Mouse (Mus musculus) ovary, postnatal 10 days (tissue): Measurements from ENCODE around the gene Otud1.

Source experiments
- DNase-seq: peaks from one replicate; pipeline ENCODE4 v3.0.0; 2022; ENCODE audit warnings: low spot score

The Otud1 gene

GRCm38 (mm10) chr2:19670851-19671688, 13.5 kb downstream of the Otud1 start:
- DNase-seq = no peak

- no peak for DNase-seq
Observed at GRCm38 (mm10) chr2:19682997-19683396, 25.4 kb downstream of the Otud1 start.

GRCm38 (mm10) chr2:19685489-19686147, 28.1 kb downstream of the Otud1 start:
- no peak for DNase-seq

GRCm38 (mm10) chr2:19690094-19690493, 32.5 kb downstream of the Otud1 start:
- no peak for DNase-seq

- no peak for DNase-seq
Observed at GRCm38 (mm10) chr2:19699573-19700295, 42.2 kb downstream of the Otud1 start.

DNA sequence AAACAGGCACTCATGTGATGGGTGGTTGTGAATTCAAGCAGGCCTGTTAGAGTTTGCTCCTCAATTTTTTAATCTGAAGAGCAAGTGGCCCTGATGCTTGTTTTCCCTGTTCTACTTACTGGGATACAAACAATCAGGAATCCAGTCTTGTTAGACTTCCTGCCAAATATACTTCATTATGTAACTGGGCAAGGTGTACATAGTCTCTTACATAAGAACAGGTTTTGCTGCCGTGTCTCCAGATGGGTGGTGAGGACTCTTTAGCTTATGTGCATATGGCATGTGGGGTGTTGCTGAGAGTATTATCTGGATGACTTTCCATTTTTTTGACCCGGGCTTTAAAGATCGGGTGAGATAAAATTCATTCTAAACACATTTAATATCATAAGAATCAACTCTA, 43.8 kb downstream of the Otud1 start:
- no peak for DNase-seq

DNA sequence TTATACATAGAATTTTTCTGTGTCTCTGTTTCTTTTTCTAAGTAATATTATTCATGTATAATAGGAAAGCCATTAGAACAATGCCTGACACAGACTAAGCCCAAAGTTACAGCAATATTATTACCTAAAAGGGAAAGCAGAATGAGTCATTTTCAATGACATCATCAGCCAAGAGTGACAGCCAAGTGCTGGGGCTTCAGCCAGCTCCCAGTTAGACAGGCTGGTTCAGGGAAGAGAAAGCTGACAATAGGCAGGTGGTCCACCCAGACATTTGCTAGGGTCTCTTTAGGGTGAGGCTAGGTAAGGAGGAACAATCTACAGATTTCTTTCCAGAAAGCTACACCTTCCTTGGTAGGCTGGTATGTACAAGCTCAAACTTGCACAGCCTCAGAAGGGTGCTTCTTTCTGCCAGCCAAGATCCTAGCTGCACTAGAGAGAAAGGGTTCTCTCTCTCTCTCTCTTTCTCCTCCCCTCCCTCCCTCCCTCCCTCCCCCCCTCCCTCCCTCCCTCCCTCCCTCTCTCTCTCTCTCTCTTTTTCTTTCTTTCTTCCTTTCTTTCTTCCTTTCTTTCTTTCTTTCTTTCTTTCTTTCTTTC, 45.6 kb downstream of the Otud1 start:
- DNase-seq = no peak

DNA sequence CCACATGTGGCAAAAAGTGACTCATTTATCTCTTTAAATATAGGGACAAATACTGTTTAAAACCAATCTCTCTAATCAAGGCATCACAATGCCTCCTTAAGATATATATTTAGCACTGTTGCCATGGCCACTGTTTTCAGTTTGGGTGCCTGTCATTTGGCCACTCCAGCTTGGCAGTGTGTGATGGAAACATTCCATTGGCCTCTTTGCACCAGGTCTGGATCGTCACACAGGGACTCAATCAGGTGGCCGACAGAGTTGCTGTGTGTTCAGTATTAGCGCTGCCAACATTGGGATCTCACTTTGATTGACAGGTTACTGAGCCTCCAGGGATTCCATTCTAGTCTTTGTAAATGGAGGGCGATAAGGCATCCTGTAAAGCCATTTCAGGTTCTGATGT, 46.1 kb downstream of the Otud1 start:
- no peak for DNase-seq

DNA sequence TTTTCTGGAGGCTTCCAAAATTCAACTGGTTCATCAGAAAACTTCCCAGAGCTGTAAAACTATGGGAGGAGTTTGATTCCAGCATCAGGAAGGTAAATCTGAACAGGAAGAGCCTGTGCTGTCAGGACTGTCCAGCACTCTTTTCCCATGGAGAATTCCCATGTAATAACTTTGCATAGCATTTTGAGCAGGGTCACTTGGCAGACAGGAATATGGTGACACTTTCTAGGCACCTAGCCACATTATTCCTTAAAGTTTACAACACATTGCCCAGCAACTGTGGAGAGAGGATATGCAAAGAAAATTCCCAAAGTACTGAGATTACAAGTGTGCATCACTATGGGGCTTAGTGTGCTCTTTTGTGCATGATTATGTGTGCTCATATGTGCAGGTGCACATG, 46.7 kb downstream of the Otud1 start:
- no peak for DNase-seq

DNA sequence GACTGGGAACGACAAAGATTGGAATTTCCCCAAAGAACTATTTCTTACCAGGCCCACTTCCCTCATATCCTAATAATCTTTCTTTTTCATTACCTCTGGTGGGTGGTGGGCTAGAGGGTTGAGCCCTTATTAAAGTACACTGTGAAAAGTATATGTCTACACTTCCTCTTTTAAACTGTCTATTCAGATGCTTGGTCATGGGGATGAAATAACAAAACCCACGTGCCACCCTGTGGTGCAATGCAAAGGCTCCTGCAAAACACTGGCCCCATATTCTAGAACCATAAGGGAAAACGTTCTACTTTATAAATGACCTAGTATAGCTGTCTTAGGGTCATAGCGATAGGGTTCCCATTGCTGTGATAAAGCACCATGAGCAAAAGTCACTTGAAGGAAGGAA, 49.3 kb downstream of the Otud1 start:
- no peak for DNase-seq
